Mouse (Mus musculus) CH12.LX (cell line): ENCODE data around the gene Sema3c. TPM values are rescaled to one million over a fixed set of nuclear protein-coding genes. Genes with fewer than 3 reads are reported as not detected.

Experiments used
- DNase-seq: peaks from one replicate; pipeline ENCODE4 v3.0.0-alpha.2; 2013; ENCODE audit errors: extremely low read depth
- H3K27ac ChIP-seq: 2 replicates; pipeline ENCODE4 v1.5.1; 2012; ENCODE audit warnings: low read depth, mild to moderate bottlenecking, control low read depth, moderate library complexity; ENCODE audit not compliant: insufficient read depth
- H3K27me3 ChIP-seq: replicated peaks from 2 replicates; pipeline ENCODE3; 2012; ENCODE audit warnings: inconsistent platforms
- H3K36me3 ChIP-seq, 2 experiments: replicated peaks in 1 of 2; 2 replicates each; pipeline versions ENCODE3 to v1.6.1; 2012; ENCODE audit warnings: inconsistent platforms in 1 of 2, low read length in 1 of 2, mild to moderate bottlenecking in 1 of 2, mixed read lengths in 1 of 2, moderate library complexity in 1 of 2; ENCODE audit not compliant: control insufficient read depth in 1 of 2, insufficient read depth in 1 of 2
- H3K4me1 ChIP-seq, 2 experiments: 2 replicates each; pipeline ENCODE4 v1.6.1; 2012; ENCODE audit warnings: inconsistent platforms in 1 of 2, moderate library complexity in 1 of 2; ENCODE audit not compliant: insufficient read depth in 2 of 2, control insufficient read depth in 1 of 2
- H3K4me2 ChIP-seq: 2 replicates; pipeline ENCODE4 v1.6.1; 2012; ENCODE audit warnings: low read depth, mild to moderate bottlenecking, control low read depth; ENCODE audit not compliant: poor library complexity, insufficient read depth, severe bottlenecking
- H3K4me3 ChIP-seq, 3 experiments: fragments of 150-350 bp in 1 of 3; sonication (generic) in 1 of 3; replicated peaks in 1 of 3; 2 replicates each; pipeline versions ENCODE3 to v1.5.1; 2011 to 2012; ENCODE audit warnings: low read depth in 2 of 3, low read length in 2 of 3, mild to moderate bottlenecking in 2 of 3, moderate library complexity in 2 of 3, control low read depth in 1 of 3, improper control_type of control experiment in 1 of 3, inconsistent platforms in 1 of 3, mixed read lengths in 1 of 3; ENCODE audit not compliant: poor library complexity in 1 of 3
- H3K79me2 ChIP-seq: replicated peaks from 2 replicates; pipeline ENCODE4 v1.6.1; 2012; ENCODE audit warnings: mild to moderate bottlenecking, moderate library complexity; ENCODE audit not compliant: control insufficient read depth, poor library complexity, insufficient read depth, severe bottlenecking; ENCODE audit errors: extremely low read depth
- H3K9ac ChIP-seq: 2 replicates; pipeline ENCODE4 v1.6.1; 2012; ENCODE audit warnings: low read depth, mild to moderate bottlenecking, control low read depth, moderate library complexity; ENCODE audit not compliant: insufficient read depth
- H3K9me3 ChIP-seq: replicated peaks from 2 replicates; pipeline ENCODE3; 2012; ENCODE audit warnings: low read length, inconsistent platforms, mixed read lengths
- BHLHE40 ChIP-seq: IDR thresholded peaks from 2 replicates; pipeline ENCODE4 v1.6.1; 2011; ENCODE audit warnings: mild to moderate bottlenecking, low read depth, low read length, improper control_type of control experiment
- CHD2 ChIP-seq: IDR thresholded peaks from 2 replicates; pipeline ENCODE4 v1.6.1; 2011; ENCODE audit warnings: low read length, improper control_type of control experiment
- CTCF ChIP-seq, 2 experiments: IDR thresholded peaks in 1 of 2; conservative IDR thresholded peaks in 1 of 2; 2 replicates each; pipeline ENCODE4 v1.5.1; 2011 to 2012; ENCODE audit warnings: low read depth in 2 of 2, low read length in 2 of 2, improper control_type of control experiment in 1 of 2, inconsistent platforms in 1 of 2, mild to moderate bottlenecking in 1 of 2, moderate library complexity in 1 of 2
- E2F4 ChIP-seq: IDR thresholded peaks from 2 replicates; pipeline ENCODE4 v1.6.1; 2011; ENCODE audit warnings: low read depth, low read length, improper control_type of control experiment; ENCODE audit not compliant: insufficient replicate concordance
- ELF1 ChIP-seq: IDR thresholded peaks from 2 replicates; pipeline ENCODE4 v1.6.1; 2014; ENCODE audit warnings: low read depth, mild to moderate bottlenecking, inconsistent platforms, low read length, improper control_type of control experiment
- ETS1 ChIP-seq: conservative IDR thresholded peaks from 2 replicates; pipeline ENCODE4 v1.6.1; 2012; ENCODE audit warnings: low read depth, mild to moderate bottlenecking, inconsistent platforms, low read length, improper control_type of control experiment, moderate library complexity
- GABPA ChIP-seq: IDR thresholded peaks from 2 replicates; pipeline ENCODE4 v1.6.1; 2012; ENCODE audit warnings: low read depth, low read length, improper control_type of control experiment, inconsistent platforms; ENCODE audit not compliant: insufficient replicate concordance
- HCFC1 ChIP-seq: IDR thresholded peaks from 2 replicates; pipeline ENCODE4 v1.6.1; 2012; ENCODE audit warnings: low read depth, mild to moderate bottlenecking, inconsistent platforms, low read length, improper control_type of control experiment
- IRF4 ChIP-seq: IDR thresholded peaks from 2 replicates; pipeline ENCODE4 v1.6.1; 2014; ENCODE audit warnings: low read depth, mild to moderate bottlenecking, inconsistent platforms, low read length, improper control_type of control experiment
- KAT2A ChIP-seq: IDR thresholded peaks from 2 replicates; pipeline ENCODE4 v1.6.1; 2012; ENCODE audit warnings: low read length, improper control_type of control experiment, inconsistent platforms; ENCODE audit not compliant: insufficient replicate concordance
- MAFK ChIP-seq: IDR thresholded peaks from 2 replicates; pipeline ENCODE4 v1.6.1; 2011; ENCODE audit warnings: low read length, improper control_type of control experiment; ENCODE audit not compliant: insufficient replicate concordance
- MAZ ChIP-seq: IDR thresholded peaks from 2 replicates; pipeline ENCODE4 v1.6.1; 2012; ENCODE audit warnings: low read depth, mild to moderate bottlenecking, inconsistent platforms, low read length, improper control_type of control experiment, moderate library complexity
- MEF2A ChIP-seq: IDR thresholded peaks from 2 replicates; pipeline ENCODE4 v1.6.1; 2014; ENCODE audit warnings: low read depth, mild to moderate bottlenecking, inconsistent platforms, low read length, improper control_type of control experiment, borderline replicate concordance
- MXI1 ChIP-seq: IDR thresholded peaks from 2 replicates; pipeline ENCODE4 v1.6.1; 2011; ENCODE audit warnings: mild to moderate bottlenecking, low read depth, low read length, improper control_type of control experiment
- MYC ChIP-seq: IDR thresholded peaks from 2 replicates; pipeline ENCODE4 v1.6.1; 2011; ENCODE audit warnings: low read depth, mild to moderate bottlenecking, improper control_type of control experiment, low read length
- NELFE ChIP-seq: IDR thresholded peaks from 2 replicates; pipeline ENCODE4 v1.6.1; 2011; ENCODE audit warnings: low read depth, low read length, improper control_type of control experiment
- PAX5 ChIP-seq: IDR thresholded peaks from 2 replicates; pipeline ENCODE4 v1.6.1; 2012; ENCODE audit warnings: low read length, inconsistent platforms, mixed read lengths
- POLR2A ChIP-seq: IDR thresholded peaks from 2 replicates; pipeline ENCODE4 v1.6.1; 2011; ENCODE audit warnings: low read depth, mild to moderate bottlenecking, improper control_type of control experiment, low read length
- SIN3A ChIP-seq: IDR thresholded peaks from 2 replicates; pipeline ENCODE4 v1.6.1; 2012; ENCODE audit warnings: low read length, improper control_type of control experiment, inconsistent platforms
- UBTF ChIP-seq: IDR thresholded peaks from 2 replicates; pipeline ENCODE4 v1.6.1; 2012; ENCODE audit warnings: low read depth, mild to moderate bottlenecking, inconsistent platforms, low read length, improper control_type of control experiment, moderate library complexity
- ZMIZ1 ChIP-seq: IDR thresholded peaks from 2 replicates; pipeline ENCODE4 v1.6.1; 2012; ENCODE audit warnings: low read depth, mild to moderate bottlenecking, inconsistent platforms, low read length, improper control_type of control experiment
- ZNF384 ChIP-seq: IDR thresholded peaks from 2 replicates; pipeline ENCODE4 v1.6.1; 2012; ENCODE audit warnings: low read depth, low read length, improper control_type of control experiment, inconsistent platforms
- dilution Hi-C: fragments of 300-500 bp; cut with MboI; formaldehyde crosslinking; loops from 2 replicates; pipeline ENCODE4 v1.14.3; 2020; ENCODE audit warnings: low sequenced_read_pairs; ENCODE audit not compliant: extremely low pct_unique_long_range_greater_than_20kb, extremely low pct_ligation_motif_present
- in situ Hi-C: fragments of 300-500 bp; cut with MboI; formaldehyde crosslinking; loops from 3 replicates; pipeline ENCODE4 v1.14.3; 2019; ENCODE audit warnings: low sequenced_read_pairs, low pct_ligation_motif_present, low pct_unique_long_range_greater_than_20kb, mixed read lengths
- polyA plus RNA-seq: library from polyadenylated mRNA; unstranded; fragments of >175 nt; gene quantifications from 2 replicates; pipeline ENCODE4 v1.2.1, GENCODE M21; 2012; ENCODE audit warnings: low read depth; ENCODE audit not compliant: insufficient read length
- total RNA-seq, 2 experiments: library from RNA; depleted of rRNA; stranded (reverse); fragments of 300-350 nt in 1 of 2; fragments of >200 nt in 1 of 2; gene quantifications; 2 replicates each; pipeline ENCODE4 v1.2.3; 2012 to 2014

The Sema3c gene
- total and polyA plus RNA-seq, 3 experiments = not detected

DNA sequence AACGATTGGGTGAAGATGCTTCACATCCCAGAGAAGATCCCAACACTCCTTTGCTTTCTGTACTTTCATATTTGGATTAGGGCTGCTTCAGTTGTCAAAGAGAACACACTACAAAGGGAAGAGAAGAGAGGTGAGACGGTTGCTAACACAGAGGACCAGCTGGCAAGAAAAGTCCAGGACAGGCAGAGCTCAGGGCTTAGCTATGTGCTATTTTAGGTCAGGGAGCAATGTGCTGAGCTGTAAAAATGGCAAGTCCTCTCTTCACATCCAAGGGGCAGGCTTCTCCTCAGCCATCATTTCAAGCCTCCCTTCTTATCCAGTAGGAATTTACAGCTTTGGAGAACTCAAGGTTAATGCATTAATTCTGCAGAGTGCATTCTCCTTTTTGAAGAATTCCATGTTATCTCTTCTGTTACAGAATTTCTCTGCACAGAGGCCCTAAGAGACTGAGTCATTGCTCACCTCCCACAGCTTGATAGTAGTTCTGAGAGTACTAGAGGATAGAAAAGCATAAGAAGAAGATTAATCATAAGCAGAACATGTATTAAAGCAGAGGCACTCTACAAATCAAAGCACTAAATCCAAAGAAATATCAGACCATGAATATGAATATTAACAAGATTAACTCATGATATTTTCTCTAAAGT is 10.3 kb downstream of the Sema3c start:
- TF ChIP-seq MAZ (no peak), GABPA (no peak), ELF1 (no peak), MAFK (no peak), MEF2A (no peak), E2F4 (no peak), PAX5 (no peak), BHLHE40 (no peak), SIN3A (no peak), ZNF384 (no peak), MYC (no peak), IRF4 (no peak), MXI1 (no peak), HCFC1 (no peak), NELFE (no peak), POLR2A (no peak), ZMIZ1 (no peak), CHD2 (no peak), UBTF (no peak)
- TF ChIP-seq, all 38 proteins: peak for 0
- no peak for DNase-seq
- Histone ChIP-seq H3K9ac (no peak overlapping the region), H3K27ac (no peak overlapping the region), H3K79me2 (no peaks in the 10 kb centered on the region), H3K4me1 (no peaks in the 10 kb centered on the region), H3K9me3 (no peaks in the 10 kb centered on the region), H3K36me3 (no peaks in the 10 kb centered on the region), H3K4me3 (no peak overlapping the region), H3K27me3 (no peaks in the 10 kb centered on the region), H3K4me2 (peak overlapping the region; percentile 38; the same call in 1 of the 2 replicates)
- in situ Hi-C loops (no loop called here), dilution Hi-C loops (no loop called here)

DNA sequence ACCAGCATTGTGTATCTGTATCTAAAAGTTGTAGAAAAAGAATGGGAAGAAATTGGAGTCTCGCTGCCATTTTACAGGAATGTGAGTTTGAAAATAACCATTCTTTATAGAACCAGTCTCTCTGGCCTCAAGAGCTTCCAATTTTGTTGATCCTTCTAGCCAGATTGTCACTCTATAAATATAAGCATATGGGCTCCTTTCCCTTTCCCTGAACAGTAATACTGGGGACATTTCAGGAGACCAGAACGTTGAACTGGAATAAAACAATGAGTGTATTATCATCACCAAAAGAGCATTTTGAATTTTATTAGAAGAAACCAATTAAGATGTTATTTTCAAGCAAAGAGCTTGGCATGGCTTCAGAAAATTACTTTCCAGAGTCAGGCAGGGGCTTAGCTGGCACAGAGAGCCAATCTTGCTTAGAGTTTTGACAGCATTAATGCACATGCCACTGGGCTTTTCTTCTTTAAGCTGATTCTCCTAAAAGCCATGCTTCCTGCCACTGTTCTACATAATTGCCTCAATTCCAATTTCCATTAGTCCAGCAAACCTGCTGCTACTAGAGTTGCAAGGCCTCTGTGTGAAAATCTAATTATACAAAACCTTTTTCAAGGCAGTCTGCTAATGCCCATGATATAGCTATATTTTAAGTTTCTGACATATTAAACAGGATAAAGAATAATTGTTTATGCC is 12.6 kb downstream of the Sema3c start:
- in situ Hi-C loops (no loop called here), dilution Hi-C loops (no loop called here)
- Histone ChIP-seq H3K4me1 (no peaks in the 10 kb centered on the region), H3K4me3 (no peak overlapping the region), H3K9me3 (no peaks in the 10 kb centered on the region), H3K36me3 (no peaks in the 10 kb centered on the region), H3K9ac (no peak overlapping the region), H3K27me3 (no peaks in the 10 kb centered on the region), H3K4me2 (no peak overlapping the region), H3K27ac (no peak overlapping the region), H3K79me2 (no peaks in the 10 kb centered on the region)
- no peak for DNase-seq
- TF ChIP-seq KAT2A (no peak), CTCF (conservative IDR thresholded peaks at IDR 0.05 in 1 of 2, IDR thresholded peaks at IDR 0.05 in 1 of 2; ENCODE audit: low read depth in 2 of 2, low read length in 2 of 2) (no peak), ETS1 (no peak), UBTF (no peak)
